Mouse (Mus musculus): ENCODE data around the gene Ypel2. TPM values are rescaled to one million over a fixed set of nuclear protein-coding genes. Genes with fewer than 3 reads are reported as not detected.
"Not testable (repeated sequence)": the region's sequence is repeated elsewhere in the genome, so short reads cannot be mapped to it uniquely, and the experiment has no call there.

Ypel2 gene
- polyA plus RNA-seq, 1 experiment from 2014 or later: 10.6 TPM

- ATAC-seq (replicated peaks; ENCODE audit: low FRiP score, low read depth): no peak
- Histone ChIP-seq H3K4me1 (replicated peaks; ENCODE audit: insufficient read depth, low read length) (no peaks in the 10 kb centered on the region), H3K27ac (0 out of 2 replicates have a peak overlapping the region, but pooled peaks have one; percentile 19), H3K4me3 (replicated peaks; ENCODE audit: low read depth, low read length) (no peak overlapping the region), H3K36me3 (ENCODE audit: insufficient read depth, low read length) (no peaks in the 10 kb centered on the region), H3K27me3 (ENCODE audit: insufficient read depth, low read length) (no peaks in the 10 kb centered on the region), H3K9ac (ENCODE audit: low read depth, low read length) (no peak overlapping the region), H3K9me3 (replicated peaks; ENCODE audit: low read length) (no peaks in the 10 kb centered on the region), H3K4me2 (ENCODE audit: low read length) (no peak overlapping the region)
- 71% methylated on average over 9 of the region's 9 CpGs for WGBS
- peak; percentile 43 for DNase-seq (ENCODE audit: low spot score)
- no peak for TF ChIP-seq CTCF (IDR thresholded peaks at IDR 0.05; ENCODE audit: low read depth)
These were observed 32.8 kb upstream of the Ypel2 start for GRCm38 (mm10) chr11:87026096-87026875.

GRCm38 (mm10) chr11:87025351-87025750 is 31.8 kb upstream of the Ypel2 start:
- no peak for TF ChIP-seq CTCF (IDR thresholded peaks at IDR 0.05; ENCODE audit: low read depth)
- ATAC-seq (replicated peaks; ENCODE audit: low FRiP score, low read depth): no peak
- Histone ChIP-seq H3K27me3 (ENCODE audit: insufficient read depth, low read length) (no peaks in the 10 kb centered on the region), H3K4me1 (replicated peaks; ENCODE audit: insufficient read depth, low read length) (no peaks in the 10 kb centered on the region), H3K9me3 (replicated peaks; ENCODE audit: low read length) (no peaks in the 10 kb centered on the region), H3K36me3 (ENCODE audit: insufficient read depth, low read length) (no peaks in the 10 kb centered on the region), H3K27ac (no peak overlapping the region), H3K9ac (ENCODE audit: low read depth, low read length) (no peak overlapping the region), H3K4me2 (ENCODE audit: low read length) (no peak overlapping the region), H3K4me3 (replicated peaks; ENCODE audit: low read depth, low read length) (no peak overlapping the region)
- 62% methylated on average over 3 of the region's 3 CpGs for WGBS
- DNase-seq (ENCODE audit: low spot score): no peak

- not testable (repeated sequence) for ATAC-seq (replicated peaks; ENCODE audit: low FRiP score, low read depth); H3K27me3 ChIP-seq (ENCODE audit: insufficient read depth, low read length); H3K9me3 ChIP-seq (replicated peaks; ENCODE audit: low read length); H3K27ac ChIP-seq; H3K4me2 ChIP-seq (ENCODE audit: low read length); H3K4me3 ChIP-seq (replicated peaks; ENCODE audit: low read depth, low read length); DNase-seq (ENCODE audit: low spot score); H3K36me3 ChIP-seq (ENCODE audit: insufficient read depth, low read length); H3K4me1 ChIP-seq (replicated peaks; ENCODE audit: insufficient read depth, low read length); H3K9ac ChIP-seq (ENCODE audit: low read depth, low read length)
- WGBS: 62% methylated on average over 8 of the region's 8 CpGs
These were observed 29.7 kb upstream of the Ypel2 start for GRCm38 (mm10) chr11:87023240-87023639.

- Histone ChIP-seq H3K36me3 (ENCODE audit: insufficient read depth, low read length) (no peaks in the 10 kb centered on the region), H3K4me1 (replicated peaks; ENCODE audit: insufficient read depth, low read length) (no peaks in the 10 kb centered on the region), H3K9me3 (replicated peaks; ENCODE audit: low read length) (no peaks in the 10 kb centered on the region), H3K27ac (no peak overlapping the region), H3K4me2 (ENCODE audit: low read length) (no peak overlapping the region), H3K4me3 (replicated peaks; ENCODE audit: low read depth, low read length) (no peak overlapping the region), H3K27me3 (ENCODE audit: insufficient read depth, low read length) (no peaks in the 10 kb centered on the region), H3K9ac (ENCODE audit: low read depth, low read length) (no peak overlapping the region)
- no peak for DNase-seq (ENCODE audit: low spot score)
- 71% methylated on average over 4 of the region's 4 CpGs for whole genome bisulfite sequencing
- no peak for TF ChIP-seq CTCF (IDR thresholded peaks at IDR 0.05; ENCODE audit: low read depth)
- no peak for ATAC-seq (replicated peaks; ENCODE audit: low FRiP score, low read depth)
These were observed 29.3 kb upstream of the Ypel2 start for GRCm38 (mm10) chr11:87022765-87023164.

- DNase-seq (ENCODE audit: low spot score) (no peak), ATAC-seq (replicated peaks; ENCODE audit: low FRiP score, low read depth) (no peak)
- Histone ChIP-seq H3K4me1 (replicated peaks; ENCODE audit: insufficient read depth, low read length) (no peaks in the 10 kb centered on the region), H3K27me3 (ENCODE audit: insufficient read depth, low read length) (no peaks in the 10 kb centered on the region), H3K27ac (no peak overlapping the region), H3K4me3 (replicated peaks; ENCODE audit: low read depth, low read length) (no peak overlapping the region), H3K4me2 (ENCODE audit: low read length) (no peak overlapping the region), H3K9ac (ENCODE audit: low read depth, low read length) (no peak overlapping the region), H3K36me3 (ENCODE audit: insufficient read depth, low read length) (no peaks in the 10 kb centered on the region), H3K9me3 (replicated peaks; ENCODE audit: low read length) (no peaks in the 10 kb centered on the region)
- no peak for TF ChIP-seq CTCF (IDR thresholded peaks at IDR 0.05; ENCODE audit: low read depth)
These were observed 28.0 kb upstream of the Ypel2 start for GRCm38 (mm10) chr11:87021551-87021950.

- no peaks in the 10 kb centered on the region for H3K27me3 ChIP-seq (ENCODE audit: insufficient read depth, low read length)
- H3K4me2 ChIP-seq (ENCODE audit: low read length): no peak overlapping the region
- ATAC-seq (replicated peaks; ENCODE audit: low FRiP score, low read depth) (no peak), DNase-seq (ENCODE audit: low spot score) (no peak)
- no peaks in the 10 kb centered on the region for H3K4me1 ChIP-seq (replicated peaks; ENCODE audit: insufficient read depth, low read length)
- no peaks in the 10 kb centered on the region for H3K9me3 ChIP-seq (replicated peaks; ENCODE audit: low read length)
- H3K27ac ChIP-seq: no peak overlapping the region
- no peak overlapping the region for H3K9ac ChIP-seq (ENCODE audit: low read depth, low read length)
- no peak overlapping the region for H3K4me3 ChIP-seq (replicated peaks; ENCODE audit: low read depth, low read length)
- H3K36me3 ChIP-seq (ENCODE audit: insufficient read depth, low read length): no peaks in the 10 kb centered on the region
- TF ChIP-seq CTCF (IDR thresholded peaks at IDR 0.05; ENCODE audit: low read depth): no peak
- 87% methylated on average over 5 of the region's 5 CpGs for WGBS
These were observed 26.9 kb upstream of the Ypel2 start for GRCm38 (mm10) chr11:87020449-87020848.

GRCm38 (mm10) chr11:87019431-87019830 is 25.9 kb upstream of the Ypel2 start:
- no peaks in the 10 kb centered on the region for H3K36me3 ChIP-seq (ENCODE audit: insufficient read depth, low read length)
- TF ChIP-seq CTCF (IDR thresholded peaks at IDR 0.05; ENCODE audit: low read depth): no peak
- DNase-seq (ENCODE audit: low spot score) (no peak), ATAC-seq (replicated peaks; ENCODE audit: low FRiP score, low read depth) (no peak)
- 85% methylated on average over 8 of the region's 8 CpGs for WGBS
- H3K4me1 ChIP-seq (replicated peaks; ENCODE audit: insufficient read depth, low read length): no peaks in the 10 kb centered on the region
- no peaks in the 10 kb centered on the region for H3K9me3 ChIP-seq (replicated peaks; ENCODE audit: low read length)
- no peak overlapping the region for H3K9ac ChIP-seq (ENCODE audit: low read depth, low read length)
- no peak overlapping the region for H3K27ac ChIP-seq
- no peak overlapping the region for H3K4me3 ChIP-seq (replicated peaks; ENCODE audit: low read depth, low read length)
- H3K4me2 ChIP-seq (ENCODE audit: low read length): no peak overlapping the region
- H3K27me3 ChIP-seq (ENCODE audit: insufficient read depth, low read length): no peaks in the 10 kb centered on the region
